ENCODE assay signal across 9 mouse cellular contexts in the genomic region with DNA sequence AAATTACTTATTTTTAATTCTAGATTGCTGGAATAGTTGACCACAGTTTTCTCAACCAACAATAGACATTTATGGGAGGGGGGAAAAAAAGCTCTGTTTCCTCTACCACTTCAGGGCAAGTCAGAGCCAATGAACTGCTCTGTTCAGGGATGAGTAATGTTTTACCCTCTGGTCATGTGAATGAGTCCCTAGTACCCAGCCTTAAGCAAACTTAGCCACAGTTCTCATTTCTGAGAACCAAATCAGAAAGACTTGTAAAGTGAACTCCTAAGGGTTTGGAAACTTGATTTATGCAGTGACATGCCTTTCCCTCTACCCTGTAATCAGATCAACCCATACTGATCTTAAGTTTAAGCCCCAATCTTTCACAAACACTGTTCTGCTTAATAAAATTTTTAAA. TPM values are rescaled to one million over a fixed set of nuclear protein-coding genes. Genes with fewer than 3 reads are reported as not detected.
DNase-seq lines count a peak whose midpoint lies in the region; ATAC-seq and TF ChIP-seq lines count a peak whose summit lies in the region.
"Had no signal": no experiment of that assay in that cellular context is flagged by ENCODE, and none has a peak within 500 bp of the region (broad histone marks: within the 10 kb centered on the region; RNA-seq: fewer than 3 reads in every experiment).

No protein-coding gene starts in this region.

- TF ChIP-seq EP300 in heart, postnatal 0 days (IDR thresholded peaks at IDR 0.05; ENCODE audit: low read depth), result no peak
- peak; percentile 82 for TF ChIP-seq EP300 in CH12.LX (IDR thresholded peaks at IDR 0.05; ENCODE audit: low read length)

- no peak overlapping the region for H3K4me3 ChIP-seq in heart, postnatal 0 days (ENCODE audit: low read depth, low read length)
- H3K4me3 ChIP-seq in CH12.LX (replicated peaks in 1 of 3; ENCODE audit: low read depth in 2 of 3, low read length in 2 of 3, poor library complexity in 1 of 3), result peak overlapping the region; percentile 27 to 89 (median 64)
- H3K4me3 ChIP-seq in forebrain, embryonic 12.5 days (replicated peaks), result 0 out of 2 replicates have a peak overlapping the region, but pooled peaks have one; percentile 74
- no peak overlapping the region for H3K4me3 ChIP-seq in midbrain, embryonic 11.5 days (ENCODE audit: low read depth, low read length)
- no peak overlapping the region for H3K4me3 ChIP-seq in cerebellum, adult 2 months (replicated peaks; ENCODE audit: insufficient read depth, low read depth, low read length)

- dilution Hi-C loops in CH12.LX (cut with MboI; ENCODE audit: extremely low pct_ligation_motif_present, extremely low pct_unique_long_range_greater_than_20kb, low sequenced_read_pairs), result no loop called here

- TF ChIP-seq POLR2A in CH12.LX (IDR thresholded peaks at IDR 0.05; ENCODE audit: low read depth, low read length), result peak; percentile 80
- no peak for TF ChIP-seq POLR2A in cerebellum, adult 2 months (IDR thresholded peaks at IDR 0.05; ENCODE audit: borderline replicate concordance, insufficient read depth, low read length)

- ATAC-seq in heart, postnatal 0 days (ENCODE audit: insufficient read depth, low read depth), result no peak
- no peak for ATAC-seq in forebrain, embryonic 12.5 days (ENCODE audit: low FRiP score)
- no peak for ATAC-seq in midbrain, embryonic 11.5 days (ENCODE audit: low FRiP score)

- TF ChIP-seq RAD21 in CH12.LX (IDR thresholded peaks at IDR 0.05; ENCODE audit: low read depth, low read length), result no peak; the same call in none of the 2 replicates

- H3K36me3 ChIP-seq in heart, postnatal 0 days (replicated peaks; ENCODE audit: control insufficient read depth, insufficient read depth, low read length), result no peaks in the 10 kb centered on the region
- peaks cover 12 to 28% of the 10 kb centered on the region in 2 experiments for H3K36me3 ChIP-seq in CH12.LX (replicated peaks in 1 of 2; ENCODE audit: control insufficient read depth in 1 of 2, insufficient read depth in 1 of 2, low read length in 1 of 2)
- peaks cover 10% of the 10 kb centered on the region for H3K36me3 ChIP-seq in forebrain, embryonic 12.5 days (replicated peaks)
- H3K36me3 ChIP-seq in midbrain, embryonic 11.5 days (ENCODE audit: control insufficient read depth, insufficient read depth, low read length), result peaks cover 4% of the 10 kb centered on the region; the same call in 1 of the 2 replicates

- H3K9ac ChIP-seq in heart, postnatal 0 days (replicated peaks; ENCODE audit: low read depth, low read length), result no peak overlapping the region
- H3K9ac ChIP-seq in CH12.LX (ENCODE audit: insufficient read depth, low read depth), result peak overlapping the region; percentile 98; the same call in 1 of the 2 replicates
- no peak overlapping the region for H3K9ac ChIP-seq in forebrain, embryonic 12.5 days
- no peak overlapping the region; the same call in 1 of the 2 replicates for H3K9ac ChIP-seq in midbrain, embryonic 11.5 days (ENCODE audit: low read length)

- in situ Hi-C loops in CH12.LX (cut with MboI; ENCODE audit: low pct_ligation_motif_present, low pct_unique_long_range_greater_than_20kb, low sequenced_read_pairs), result no loop called here

- no peaks in the 10 kb centered on the region for H3K9me3 ChIP-seq in heart, postnatal 0 days (replicated peaks; ENCODE audit: control insufficient read depth, low read length)
- peaks cover 7% of the 10 kb centered on the region for H3K9me3 ChIP-seq in CH12.LX (replicated peaks; ENCODE audit: low read length)
- H3K9me3 ChIP-seq in forebrain, embryonic 12.5 days, result no peaks in the 10 kb centered on the region
- H3K9me3 ChIP-seq in midbrain, embryonic 11.5 days (ENCODE audit: control insufficient read depth, low read length), result no peaks in the 10 kb centered on the region

- no peak for TF ChIP-seq CTCF in heart, postnatal 0 days (IDR thresholded peaks at IDR 0.05; ENCODE audit: low read depth)
- TF ChIP-seq CTCF in CH12.LX (conservative IDR thresholded peaks at IDR 0.05 in 1 of 2, IDR thresholded peaks at IDR 0.05 in 1 of 2; ENCODE audit: low read depth in 2 of 2, low read length in 2 of 2), result no peak
- no peak for TF ChIP-seq CTCF in cerebellum, adult 2 months (IDR thresholded peaks at IDR 0.05; ENCODE audit: borderline replicate concordance, insufficient read depth, low read depth, low read length)

- H3K27me3 ChIP-seq in heart, postnatal 0 days (ENCODE audit: control insufficient read depth, insufficient read depth, low read length), result no peaks in the 10 kb centered on the region
- no peaks in the 10 kb centered on the region for H3K27me3 ChIP-seq in CH12.LX (replicated peaks)
- H3K27me3 ChIP-seq in forebrain, embryonic 12.5 days, result peaks cover 3% of the 10 kb centered on the region; the same call in 1 of the 2 replicates
- H3K27me3 ChIP-seq in midbrain, embryonic 11.5 days (ENCODE audit: control insufficient read depth, insufficient read depth, low read length), result no peaks in the 10 kb centered on the region
- no peaks in the 10 kb centered on the region for H3K27me3 ChIP-seq in cerebellum, adult 2 months (ENCODE audit: control insufficient read depth, insufficient read depth, low read length)

- H3K4me1 ChIP-seq in heart, postnatal 0 days (ENCODE audit: control insufficient read depth, insufficient read depth), result no peaks in the 10 kb centered on the region
- H3K4me1 ChIP-seq in CH12.LX (ENCODE audit: control insufficient read depth in 1 of 2, insufficient read depth in 2 of 2), result peaks cover 13 to 54% of the 10 kb centered on the region in 2 experiments
- H3K4me1 ChIP-seq in forebrain, embryonic 12.5 days, result peaks cover 9% of the 10 kb centered on the region
- H3K4me1 ChIP-seq in midbrain, embryonic 11.5 days (ENCODE audit: control insufficient read depth, insufficient read depth, low read length), result peaks cover 4% of the 10 kb centered on the region; the same call in 1 of the 2 replicates
- H3K4me1 ChIP-seq in cerebellum, adult 2 months (ENCODE audit: control insufficient read depth, insufficient read depth, low read length), result no peaks in the 10 kb centered on the region

- DNase-seq in heart, postnatal 0 days (ENCODE audit: low spot score), result no peak
- no peak for DNase-seq in heart, adult 18-20 months
- DNase-seq in CH12.LX (ENCODE audit: extremely low read depth), result peak; percentile 91
- DNase-seq in midbrain, embryonic 11.5 days (ENCODE audit: low spot score, missing footprints), result no peak
- DNase-seq in gastrocnemius, postnatal 4 days (ENCODE audit: low spot score in 2 of 2), result no peak
- no peak for DNase-seq in cerebellum, adult 2 months
- no peak for DNase-seq in layer of hippocampus, postnatal 10 days (ENCODE audit: low spot score in 2 of 2)
- DNase-seq: cerebellum, postnatal 14 days had no signal

- H3K79me2 ChIP-seq in CH12.LX (replicated peaks; ENCODE audit: control insufficient read depth, extremely low read depth, insufficient read depth, poor library complexity, severe bottlenecking), result peaks cover 65% of the 10 kb centered on the region

- peak overlapping the region; percentile 87 for H3K4me2 ChIP-seq in heart, postnatal 0 days (ENCODE audit: low read depth, low read length)
- peak overlapping the region; percentile 63 for H3K4me2 ChIP-seq in CH12.LX (ENCODE audit: insufficient read depth, low read depth, poor library complexity, severe bottlenecking)
- peak overlapping the region; percentile 78 for H3K4me2 ChIP-seq in forebrain, embryonic 12.5 days
- peak overlapping the region; percentile 58; the same call in 1 of the 2 replicates for H3K4me2 ChIP-seq in midbrain, embryonic 11.5 days

- no peak overlapping the region for H3K27ac ChIP-seq in heart, postnatal 0 days (ENCODE audit: low read depth)
- no peak overlapping the region for H3K27ac ChIP-seq in CH12.LX (ENCODE audit: insufficient read depth, low read depth)
- no peak overlapping the region for H3K27ac ChIP-seq in forebrain, embryonic 12.5 days
- H3K27ac ChIP-seq in midbrain, embryonic 11.5 days (ENCODE audit: low read depth, low read length), result no peak overlapping the region
- no peak overlapping the region for H3K27ac ChIP-seq in cerebellum, adult 2 months (ENCODE audit: insufficient read depth, low read length)

TF ChIP-seq in CH12.LX, 34 proteins besides CTCF, POLR2A, EP300 and RAD21 (continues in another document):
- no peak for TF ChIP-seq ZKSCAN1 (IDR thresholded peaks at IDR 0.05; ENCODE audit: borderline replicate concordance, low read depth, low read length)
- peak; percentile 91 for TF ChIP-seq ETS1 (conservative IDR thresholded peaks at IDR 0.05; ENCODE audit: low read depth, low read length)
- peak; percentile 89; the same call in 1 of the 2 replicates for TF ChIP-seq MYC (IDR thresholded peaks at IDR 0.05; ENCODE audit: low read depth, low read length)
- TF ChIP-seq ZMIZ1 (IDR thresholded peaks at IDR 0.05; ENCODE audit: low read depth, low read length), result peak; percentile 90
- TF ChIP-seq E2F4 (IDR thresholded peaks at IDR 0.05; ENCODE audit: insufficient replicate concordance, low read depth, low read length), result 0 out of 2 replicates have a peak, but pooled peaks have one; percentile 53
- TF ChIP-seq TBP (conservative IDR thresholded peaks at IDR 0.05; ENCODE audit: low read depth, low read length), result peak; percentile 98
- no peak for TF ChIP-seq PAX5 (IDR thresholded peaks at IDR 0.05; ENCODE audit: low read length)
- TF ChIP-seq MAZ (IDR thresholded peaks at IDR 0.05; ENCODE audit: low read depth, low read length), result 0 out of 2 replicates have a peak, but pooled peaks have one; percentile 78
- peak; percentile 96 for TF ChIP-seq BHLHE40 (IDR thresholded peaks at IDR 0.05; ENCODE audit: low read depth, low read length)
- peak; percentile 44; the same call in 1 of the 2 replicates for TF ChIP-seq MAX (IDR thresholded peaks at IDR 0.05; ENCODE audit: low read length)
- no peak for TF ChIP-seq HCFC1 (IDR thresholded peaks at IDR 0.05; ENCODE audit: low read depth, low read length)
- TF ChIP-seq ZC3H11A (IDR thresholded peaks at IDR 0.05; ENCODE audit: low read depth, low read length), result no peak
- TF ChIP-seq ZNF384 (IDR thresholded peaks at IDR 0.05; ENCODE audit: low read depth, low read length), result peak; percentile 82
- peak; percentile 74; the same call in 1 of the 2 replicates for TF ChIP-seq POLR2AphosphoS2 (IDR thresholded peaks at IDR 0.05; ENCODE audit: low read depth, low read length)

RNA-seq across cellular contexts. Expression of a gene that starts 2.9 kb away (rescaled TPM):
- total RNA-seq in heart, postnatal 0 days (2014; rRNA removed; ENCODE audit: low replicate concordance), result 25.7 and 33.4 TPM in 2 replicates
- polyA plus RNA-seq in heart, postnatal 0 days (2015; fragmentation: Nextera tagmentation; extraction: Ambion mirVana), result 9.2 and 10.6 TPM in 2 replicates
- total RNA-seq in heart, adult 18-20 months (2021), result 10 to 100 TPM; 13.0 to 14.0 TPM
- total RNA-seq in CH12.LX (2012; rRNA removed), result 59.1 and 78.5 TPM in 2 replicates
- total RNA-seq in CH12.LX (2014; rRNA removed), result 49.7 and 51.3 TPM in 2 replicates
- polyA plus RNA-seq in CH12.LX (2012; ENCODE audit: insufficient read length, low read depth), result 38.5 and 39.6 TPM in 2 replicates
- 23.7 and 25.1 TPM in 2 replicates for polyA plus RNA-seq in forebrain, embryonic 12.5 days (2016; fragmentation: Nextera tagmentation; extraction: Ambion mirVana)
- polyA plus RNA-seq in midbrain, embryonic 11.5 days (2014; fragmentation: Nextera tagmentation; extraction: Ambion mirVana), result 15.0 and 16.3 TPM in 2 replicates
- 100 to 1,000 TPM in 1 of 2 experiments, 10 to 100 TPM in 1; 79.2 to 104 TPM for total RNA-seq in gastrocnemius, postnatal 4 days (2021)
- 19.0 TPM in 2 replicates for polyA plus RNA-seq in cerebellum, adult 2 months (2012; rRNA removed)
- 10 to 100 TPM; 56.6 to 63.4 TPM for total RNA-seq in layer of hippocampus, postnatal 10 days (2021)

Comparison
In these comparisons a context has a peak if more than half of its experiments do, and no peak if none do; other contexts are left out.
1. H3K4me3 ChIP-seq: peak in CH12.LX (3 of 3) and forebrain, embryonic 12.5 days (single experiment); none in heart, postnatal 0 days (single experiment), midbrain, embryonic 11.5 days (single experiment) and cerebellum, adult 2 months (single experiment).
2. Peak in every context shown above with its lines, with median percentiles within 50 percentile points of each other: H3K4me2 ChIP-seq.